Mouse (Mus musculus): ENCODE results near the gene Fstl4. TPM values are rescaled to one million over a fixed set of nuclear protein-coding genes. Genes with fewer than 3 reads are reported as not detected.

The Fstl4 gene
- polyA plus RNA-seq, 1 experiment = 0.49 TPM

DNA sequence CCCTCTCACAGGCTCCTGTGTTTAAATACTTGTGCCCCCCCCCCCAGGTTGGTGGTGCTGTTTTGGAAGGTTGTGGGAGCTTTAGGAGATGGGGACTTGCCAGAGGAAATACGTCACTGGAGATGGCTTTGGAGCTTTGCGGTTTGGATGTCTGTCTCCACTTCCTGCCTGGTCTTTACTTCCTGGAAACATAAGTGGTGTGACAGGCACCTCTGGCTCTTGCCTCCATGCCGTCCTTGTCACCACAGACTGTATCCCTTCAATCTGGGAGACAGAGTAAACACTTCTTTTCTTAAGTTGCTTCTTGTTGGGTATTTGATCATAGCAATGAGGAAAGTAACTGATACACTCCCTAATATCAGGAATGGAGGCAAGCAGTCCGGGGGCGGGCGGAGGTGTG, 14.4 kb upstream of the Fstl4 start:
- TF ChIP-seq POLR2A (IDR thresholded peaks at IDR 0.05; ENCODE audit: low read depth, low read length) (no peak), CTCF (IDR thresholded peaks at IDR 0.05; ENCODE audit: extremely low read depth, insufficient read length, insufficient replicate concordance, low read depth, low read length) (no peak)
- Histone ChIP-seq H3K27me3 (ENCODE audit: control insufficient read depth, insufficient read depth, low read length) (no peaks in the 10 kb centered on the region), H3K36me3 (ENCODE audit: control insufficient read depth, insufficient read depth, low read length) (no peaks in the 10 kb centered on the region), H3K4me3 (ENCODE audit: low read depth, low read length) (no peak overlapping the region), H3K4me1 (ENCODE audit: control insufficient read depth, insufficient read depth, insufficient read length, low read length) (no peaks in the 10 kb centered on the region), H3K27ac (ENCODE audit: insufficient read depth, low read depth, low read length) (no peak overlapping the region)
- WGBS = 78% methylated on average over 6 of the region's 6 CpGs

- TF ChIP-seq POLR2A (IDR thresholded peaks at IDR 0.05; ENCODE audit: low read depth, low read length) (no peak), CTCF (IDR thresholded peaks at IDR 0.05; ENCODE audit: extremely low read depth, insufficient read length, insufficient replicate concordance, low read depth, low read length) (no peak)
- Histone ChIP-seq H3K36me3 (ENCODE audit: control insufficient read depth, insufficient read depth, low read length) (no peaks in the 10 kb centered on the region), H3K27me3 (ENCODE audit: control insufficient read depth, insufficient read depth, low read length) (no peaks in the 10 kb centered on the region), H3K27ac (ENCODE audit: insufficient read depth, low read depth, low read length) (no peak overlapping the region), H3K4me3 (ENCODE audit: low read depth, low read length) (no peak overlapping the region), H3K4me1 (ENCODE audit: control insufficient read depth, insufficient read depth, insufficient read length, low read length) (no peaks in the 10 kb centered on the region)
- 83% methylated on average over 12 of the region's 12 CpGs for WGBS
These were observed 11.9 kb upstream of the Fstl4 start for GRCm38 (mm10) chr11:52752524-52752923.

DNA sequence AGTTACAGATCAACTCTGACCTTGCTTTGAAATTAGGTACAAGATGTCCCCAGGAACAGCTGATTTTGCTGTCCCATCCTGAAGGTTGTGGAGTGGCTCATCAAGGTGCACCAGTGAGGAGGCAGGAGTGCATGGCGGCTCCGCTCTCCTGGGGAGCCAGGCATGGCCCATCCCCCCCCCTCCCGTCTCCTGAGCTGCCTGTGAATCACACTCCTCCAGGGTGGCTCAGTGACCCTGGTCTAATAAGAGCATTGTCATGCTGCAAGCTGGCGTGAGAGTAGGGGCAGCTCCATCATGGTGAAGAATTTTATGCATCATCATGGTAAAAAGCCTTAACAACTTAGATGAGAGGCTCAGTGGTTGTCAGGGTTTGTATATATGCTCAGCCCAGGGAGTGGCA, 11.2 kb upstream of the Fstl4 start:
- Histone ChIP-seq H3K4me3 (ENCODE audit: low read depth, low read length) (no peak overlapping the region), H3K27me3 (ENCODE audit: control insufficient read depth, insufficient read depth, low read length) (no peaks in the 10 kb centered on the region), H3K36me3 (ENCODE audit: control insufficient read depth, insufficient read depth, low read length) (no peaks in the 10 kb centered on the region), H3K4me1 (ENCODE audit: control insufficient read depth, insufficient read depth, insufficient read length, low read length) (no peaks in the 10 kb centered on the region), H3K27ac (ENCODE audit: insufficient read depth, low read depth, low read length) (no peak overlapping the region)
- TF ChIP-seq POLR2A (IDR thresholded peaks at IDR 0.05; ENCODE audit: low read depth, low read length) = no peak
- no peak for TF ChIP-seq CTCF (IDR thresholded peaks at IDR 0.05; ENCODE audit: extremely low read depth, insufficient read length, insufficient replicate concordance, low read depth, low read length)
- 52% methylated on average over 4 of the region's 4 CpGs for WGBS

DNA sequence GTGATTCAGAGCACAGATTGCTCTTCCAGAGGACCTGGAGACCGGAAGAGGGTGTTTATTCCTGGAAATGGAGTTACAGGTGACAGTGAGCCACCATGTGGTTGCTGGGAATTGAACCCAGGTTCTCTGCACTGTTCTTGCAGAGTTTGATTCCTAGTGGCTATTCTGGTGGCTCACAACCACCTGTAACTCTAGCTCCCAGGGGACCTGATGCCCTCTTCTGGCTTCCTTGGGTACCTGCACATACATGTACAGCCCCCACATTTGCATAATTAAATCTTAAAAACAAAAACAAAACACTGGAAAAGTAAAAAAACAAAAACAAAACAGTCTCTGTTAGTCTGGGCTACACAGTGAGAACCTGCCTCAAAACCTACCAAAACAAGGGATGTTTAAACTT, 2.6 kb upstream of the Fstl4 start:
- TF ChIP-seq POLR2A (IDR thresholded peaks at IDR 0.05; ENCODE audit: low read depth, low read length) = no peak
- TF ChIP-seq CTCF (IDR thresholded peaks at IDR 0.05; ENCODE audit: extremely low read depth, insufficient read length, insufficient replicate concordance, low read depth, low read length) = no peak

DNA sequence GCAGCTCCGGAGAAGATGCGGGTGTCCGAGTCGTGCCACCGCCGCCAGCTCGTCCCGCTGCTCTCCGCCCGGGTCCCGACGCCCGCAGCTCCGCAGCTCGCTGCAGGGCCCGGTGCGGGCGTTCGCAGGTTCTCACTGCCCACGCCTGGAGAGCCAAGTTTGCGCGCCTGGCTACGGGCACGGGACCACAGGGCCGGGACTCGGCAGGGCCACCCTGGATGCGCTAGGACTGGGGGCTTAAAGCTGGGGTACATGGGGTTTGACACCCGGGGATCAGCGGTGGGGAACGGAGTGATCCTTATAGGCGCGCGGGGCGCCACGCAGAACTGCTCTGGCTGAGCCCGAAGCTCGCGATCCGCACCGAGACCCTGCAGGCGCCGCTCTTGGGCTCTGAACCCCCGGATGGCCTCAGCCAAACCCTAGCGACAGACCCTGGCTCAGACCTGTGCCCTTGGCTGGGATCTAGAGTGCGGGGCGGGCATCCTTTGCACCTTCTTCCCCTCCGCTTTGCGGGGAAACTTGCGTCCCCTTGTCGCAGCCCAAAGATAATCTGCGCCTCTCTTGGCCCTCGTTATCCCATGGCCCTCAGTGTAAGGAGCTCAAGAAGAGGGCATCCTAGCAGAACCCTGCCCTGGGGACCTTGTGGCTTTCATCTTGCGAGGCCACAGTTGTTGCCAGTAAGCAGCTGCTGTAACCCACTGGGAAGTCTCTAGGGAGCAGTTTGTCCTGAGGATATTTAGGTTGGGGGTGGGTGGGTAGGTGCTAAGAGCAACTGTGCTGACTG, 652 bp downstream of the Fstl4 start:
- WGBS = 2% methylated on average over 53 of the region's 53 CpGs
- no peaks in the 10 kb centered on the region for H3K36me3 ChIP-seq (ENCODE audit: control insufficient read depth, insufficient read depth, low read length)
- peak overlapping the region; percentile 61 for H3K4me3 ChIP-seq (ENCODE audit: low read depth, low read length)
- no peak overlapping the region for H3K27ac ChIP-seq (ENCODE audit: insufficient read depth, low read depth, low read length)
- peaks cover 3% of the 10 kb centered on the region; the same call in 1 of the 2 replicates for H3K4me1 ChIP-seq (ENCODE audit: control insufficient read depth, insufficient read depth, insufficient read length, low read length)
- TF ChIP-seq POLR2A (IDR thresholded peaks at IDR 0.05; ENCODE audit: low read depth, low read length) = no peak
- TF ChIP-seq CTCF (IDR thresholded peaks at IDR 0.05; ENCODE audit: extremely low read depth, insufficient read length, insufficient replicate concordance, low read depth, low read length) = no peak
- peaks cover 23% of the 10 kb centered on the region for H3K27me3 ChIP-seq (ENCODE audit: control insufficient read depth, insufficient read depth, low read length)

More for the DNA sequence above, 2.6 kb upstream of the Fstl4 start:
- Histone ChIP-seq H3K4me1 (ENCODE audit: control insufficient read depth, insufficient read depth, insufficient read length, low read length) (peaks cover 3% of the 10 kb centered on the region; the same call in 1 of the 2 replicates), H3K27ac (ENCODE audit: insufficient read depth, low read depth, low read length) (no peak overlapping the region), H3K4me3 (ENCODE audit: low read depth, low read length) (no peak overlapping the region), H3K36me3 (ENCODE audit: control insufficient read depth, insufficient read depth, low read length) (no peaks in the 10 kb centered on the region), H3K27me3 (ENCODE audit: control insufficient read depth, insufficient read depth, low read length) (peaks cover 23% of the 10 kb centered on the region)
- 54% methylated on average over 1 of the region's 1 CpGs for WGBS

DNA sequence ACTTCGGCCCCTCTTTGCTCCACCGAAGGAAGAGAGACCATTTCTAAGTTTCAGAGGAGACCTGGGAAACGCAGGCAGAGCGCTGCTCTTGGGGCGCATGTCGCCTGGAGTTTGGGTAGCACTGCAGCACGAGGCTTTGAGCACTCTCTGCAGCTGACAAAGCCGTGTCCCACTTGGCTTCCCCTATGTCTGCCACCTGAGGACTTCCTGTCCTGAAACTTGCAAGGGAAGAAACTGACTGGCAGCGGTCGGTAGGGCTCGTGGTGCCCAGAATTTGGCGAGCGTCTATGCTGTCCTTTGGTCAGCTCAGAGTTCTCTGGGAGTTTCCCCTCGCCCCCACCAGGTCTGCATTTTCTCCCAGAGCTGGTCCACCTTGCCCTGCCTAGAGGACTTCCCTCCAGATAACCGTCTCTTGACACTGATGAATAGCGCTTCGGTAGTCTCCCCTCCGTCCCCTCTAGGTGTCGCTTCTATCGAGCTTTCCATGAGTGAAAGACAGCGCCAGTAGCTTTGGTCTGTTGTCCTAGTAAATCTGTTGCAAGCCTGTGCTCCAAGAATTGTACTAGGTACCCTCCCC, 1.3 kb downstream of the Fstl4 start:
- Histone ChIP-seq H3K4me1 (ENCODE audit: control insufficient read depth, insufficient read depth, insufficient read length, low read length) (peaks cover 3% of the 10 kb centered on the region; the same call in 1 of the 2 replicates), H3K36me3 (ENCODE audit: control insufficient read depth, insufficient read depth, low read length) (no peaks in the 10 kb centered on the region), H3K4me3 (ENCODE audit: low read depth, low read length) (peak overlapping the region; percentile 61), H3K27ac (ENCODE audit: insufficient read depth, low read depth, low read length) (no peak overlapping the region), H3K27me3 (ENCODE audit: control insufficient read depth, insufficient read depth, low read length) (peaks cover 23% of the 10 kb centered on the region)
- 3% methylated on average over 21 of the region's 21 CpGs for WGBS
- TF ChIP-seq CTCF (IDR thresholded peaks at IDR 0.05; ENCODE audit: extremely low read depth, insufficient read length, insufficient replicate concordance, low read depth, low read length) = peak; percentile 31; the same call in 1 of the 2 replicates
- no peak for TF ChIP-seq POLR2A (IDR thresholded peaks at IDR 0.05; ENCODE audit: low read depth, low read length)

DNA sequence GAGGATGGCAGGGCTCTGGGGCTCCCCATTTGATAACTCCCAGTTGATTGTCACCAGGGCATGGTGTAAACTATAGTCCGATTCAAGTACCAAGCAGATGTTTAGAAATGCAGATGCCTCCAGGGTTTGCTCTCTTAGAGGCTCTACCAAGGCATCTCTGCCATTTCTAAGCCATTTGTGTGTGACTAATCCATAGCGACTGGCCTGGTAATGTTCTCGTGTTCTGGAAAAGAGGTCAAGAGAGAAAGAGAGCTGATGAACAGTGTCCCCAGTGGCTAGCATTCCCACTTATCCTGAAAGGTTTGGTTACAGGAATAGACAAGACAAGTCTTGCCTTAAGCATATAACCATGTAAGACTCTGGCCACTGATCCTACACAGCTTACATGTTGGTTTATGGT, 3.5 kb downstream of the Fstl4 start:
- Histone ChIP-seq H3K27ac (ENCODE audit: insufficient read depth, low read depth, low read length) (no peak overlapping the region), H3K4me3 (ENCODE audit: low read depth, low read length) (no peak overlapping the region), H3K4me1 (ENCODE audit: control insufficient read depth, insufficient read depth, insufficient read length, low read length) (peaks cover 3% of the 10 kb centered on the region; the same call in 1 of the 2 replicates), H3K36me3 (ENCODE audit: control insufficient read depth, insufficient read depth, low read length) (no peaks in the 10 kb centered on the region), H3K27me3 (ENCODE audit: control insufficient read depth, insufficient read depth, low read length) (peaks cover 23% of the 10 kb centered on the region)
- no peak for TF ChIP-seq CTCF (IDR thresholded peaks at IDR 0.05; ENCODE audit: extremely low read depth, insufficient read length, insufficient replicate concordance, low read depth, low read length)
- no peak for TF ChIP-seq POLR2A (IDR thresholded peaks at IDR 0.05; ENCODE audit: low read depth, low read length)
- 85% methylated on average over 3 of the region's 3 CpGs for WGBS
